Mouse (Mus musculus) myocyte (in vitro differentiated cells): Measurements from ENCODE around the gene Lag3.

Experiments used
- E2F4 ChIP-seq: IDR thresholded peaks from one replicate; pipeline ENCODE4 v1.6.1; 2011; ENCODE audit warnings: mild to moderate bottlenecking, control low read depth, moderate library complexity; ENCODE audit not compliant: insufficient read depth
- MAX ChIP-seq: IDR thresholded peaks from one replicate; pipeline ENCODE4 v1.6.1; 2011; ENCODE audit warnings: low read depth, mild to moderate bottlenecking, control low read depth
- POLR2A ChIP-seq: IDR thresholded peaks from one replicate; pipeline ENCODE4 v1.6.1; 2011; ENCODE audit warnings: low read depth, mild to moderate bottlenecking, control low read depth, moderate library complexity; ENCODE audit not compliant: insufficient read length
- TCF12 ChIP-seq: IDR thresholded peaks from one replicate; pipeline ENCODE4 v1.6.1; 2011; ENCODE audit warnings: mild to moderate bottlenecking, control low read depth; ENCODE audit not compliant: poor library complexity, insufficient read depth, severe bottlenecking

DNA sequence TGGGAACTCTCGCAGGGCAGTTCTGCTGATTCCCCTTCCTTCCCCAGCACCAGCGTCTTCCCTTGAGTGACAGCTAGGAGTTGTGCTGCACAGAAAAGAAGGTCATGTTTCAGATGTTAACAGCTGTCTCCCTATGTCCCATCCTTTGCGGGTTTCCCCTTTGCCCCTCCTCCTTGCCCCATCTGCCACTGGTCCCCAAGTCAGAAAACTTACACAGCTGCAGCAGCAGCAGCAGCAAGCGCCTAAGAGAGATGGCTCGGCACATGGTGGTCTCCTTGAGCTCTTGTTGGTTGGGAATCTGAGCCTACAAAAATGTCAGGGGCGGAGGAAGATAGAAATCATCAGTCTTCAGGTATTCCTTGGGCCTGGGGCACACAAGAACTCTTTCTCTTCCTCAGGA is 32.1 kb downstream of the Lag3 start:
- TF ChIP-seq E2F4 (no peak), TCF12 (no peak), POLR2A (no peak), MAX (no peak)
